Mouse (Mus musculus) heart, embryonic 11.5 days (tissue): Measurements from ENCODE around the gene Pik3cg. TPM values are rescaled to one million over a fixed set of nuclear protein-coding genes. Genes with fewer than 3 reads are reported as not detected.

ENCODE experiments used
- ATAC-seq: fragments of 200-750 bp; cut with Nextera tagmentation; replicated peaks from 2 replicates; pipeline ENCODE4 v1.8.0; 2017; ENCODE audit warnings: moderate library complexity; ENCODE audit not compliant: insufficient number of reproducible peaks, low FRiP score, low TSS enrichment
- H3K27ac ChIP-seq: fragments of 300-500 bp; sonication (generic); 2 replicates; pipeline ENCODE4 v1.5.1; 2014; ENCODE audit warnings: mild to moderate bottlenecking, low read depth, low read length
- H3K27me3 ChIP-seq: fragments of 300-500 bp; sonication (generic); 2 replicates; pipeline ENCODE4 v1.6.1; 2014; ENCODE audit warnings: mild to moderate bottlenecking, low read length, mixed read lengths; ENCODE audit not compliant: control insufficient read depth, insufficient read depth
- H3K36me3 ChIP-seq: fragments of 300-500 bp; sonication (generic); 2 replicates; pipeline ENCODE4 v1.6.1; 2014; ENCODE audit warnings: mild to moderate bottlenecking, low read length, moderate library complexity, mixed read lengths; ENCODE audit not compliant: control insufficient read depth, insufficient read depth
- H3K4me1 ChIP-seq: fragments of 300-500 bp; sonication (generic); 2 replicates; pipeline ENCODE4 v1.6.1; 2014; ENCODE audit warnings: low read length; ENCODE audit not compliant: control insufficient read depth, insufficient read depth
- H3K4me2 ChIP-seq: fragments of 300-500 bp; sonication (generic); 2 replicates; pipeline ENCODE4 v1.6.1; 2014; ENCODE audit warnings: mild to moderate bottlenecking, moderate library complexity
- H3K4me3 ChIP-seq: fragments of 300-500 bp; sonication (generic); 2 replicates; pipeline ENCODE4 v1.5.1; 2014; ENCODE audit warnings: low read depth, low read length
- H3K9ac ChIP-seq: fragments of 300-500 bp; sonication (generic); 2 replicates; pipeline ENCODE4 v1.6.1; 2014; ENCODE audit warnings: mild to moderate bottlenecking, low read depth, low read length, moderate library complexity
- H3K9me3 ChIP-seq: fragments of 300-500 bp; sonication (generic); replicated peaks from 2 replicates; pipeline ENCODE4 v1.6.1; 2016; ENCODE audit warnings: low read length; ENCODE audit not compliant: control insufficient read depth
- WGBS: fragments of 180-500 bp; shearing (Covaris S2); extraction: QIAGEN DNeasy Blood & Tissue Kit; methylation state at CpG from one replicate; pipeline ENCODE4 v1.1.7; 2014; ENCODE audit not compliant: insufficient replicate concordance; 5-methylcytosine and 5-hydroxymethylcytosine counted together
- polyA plus RNA-seq: library from polyadenylated mRNA; unstranded; fragments of >200 nt; fragmentation: Nextera tagmentation; extraction: Ambion mirVana; gene quantifications from 2 replicates; pipeline ENCODE4 v1.2.1, GENCODE M21; 2014

Pik3cg gene
- polyA plus RNA-seq, 1 experiment from 2014 or later, result 1.5 TPM

DNA sequence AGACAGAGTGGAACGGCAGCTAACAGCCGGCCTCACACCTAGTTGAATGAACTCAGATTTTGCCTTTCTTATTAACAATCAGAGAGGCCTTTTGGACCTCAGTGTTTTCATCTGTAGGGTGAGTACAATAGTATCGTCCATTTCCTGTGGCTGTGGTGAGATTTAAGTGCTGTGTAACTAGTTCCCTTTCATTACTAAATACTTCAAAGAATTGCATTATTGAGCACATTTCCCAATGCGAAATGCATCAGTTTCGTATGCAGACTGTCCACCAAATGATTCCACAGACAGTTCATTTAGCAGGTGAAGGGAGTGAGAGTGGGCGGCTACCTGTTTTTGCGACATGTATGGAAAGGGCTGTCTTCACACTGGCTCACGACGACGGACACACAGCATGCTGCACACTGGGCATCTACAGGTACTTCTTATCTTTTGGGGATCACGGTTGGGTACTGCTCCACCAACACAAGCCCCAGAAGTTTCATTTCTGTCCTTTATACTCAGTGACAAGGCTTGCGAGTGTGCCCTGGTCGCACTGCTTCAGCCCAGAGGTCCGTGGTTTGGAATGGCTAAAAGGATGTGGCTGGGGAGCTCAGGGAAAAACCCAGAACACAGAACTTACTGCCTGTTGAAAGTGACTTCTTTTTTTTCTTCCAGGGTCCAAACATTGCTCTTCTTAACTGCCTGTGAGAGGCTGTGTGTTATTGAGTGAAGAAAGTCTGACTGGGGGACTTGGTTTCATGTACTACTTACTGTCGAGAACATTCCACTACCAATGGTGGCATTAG, 25.6 kb downstream of the Pik3cg start:
- no peaks in the 10 kb centered on the region for H3K27me3 ChIP-seq
- WGBS, result 81% methylated on average over 15 of the region's 15 CpGs

DNA sequence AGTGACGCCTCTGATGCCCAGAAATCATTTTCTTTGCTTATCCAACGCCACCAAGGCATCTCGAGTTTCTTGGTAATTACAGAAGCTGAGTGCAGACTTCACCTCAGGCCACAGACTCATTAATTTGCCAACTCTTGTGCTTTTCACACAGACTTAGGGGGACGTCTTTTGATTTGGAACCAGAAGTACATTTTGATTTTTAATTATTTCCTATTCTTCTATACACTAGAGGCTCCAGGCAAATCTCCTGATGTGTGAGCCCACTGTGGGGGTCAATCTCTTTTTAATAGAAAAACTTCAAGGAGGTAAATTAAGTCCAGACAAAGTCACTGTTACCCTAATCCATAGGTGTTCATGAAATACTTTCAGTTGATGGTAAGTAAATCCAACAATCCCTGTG, 26.6 kb downstream of the Pik3cg start:
- H3K36me3 ChIP-seq, result no peaks in the 10 kb centered on the region
- no peak overlapping the region for H3K4me2 ChIP-seq
- no peak overlapping the region for H3K27ac ChIP-seq
- no peak for ATAC-seq
- H3K4me1 ChIP-seq, result no peaks in the 10 kb centered on the region
- H3K4me3 ChIP-seq, result no peak overlapping the region
- 68% methylated on average over 4 of the region's 4 CpGs for WGBS
- no peaks in the 10 kb centered on the region for H3K27me3 ChIP-seq
- no peak overlapping the region for H3K9ac ChIP-seq
- no peaks in the 10 kb centered on the region for H3K9me3 ChIP-seq

More for the DNA sequence above, 25.6 kb downstream of the Pik3cg start:
- no peak overlapping the region for H3K9ac ChIP-seq
- H3K9me3 ChIP-seq, result no peaks in the 10 kb centered on the region
- no peak for ATAC-seq
- no peak overlapping the region for H3K27ac ChIP-seq
- H3K36me3 ChIP-seq, result no peaks in the 10 kb centered on the region
- no peak overlapping the region for H3K4me2 ChIP-seq
- no peaks in the 10 kb centered on the region for H3K4me1 ChIP-seq
- H3K4me3 ChIP-seq, result no peak overlapping the region

DNA sequence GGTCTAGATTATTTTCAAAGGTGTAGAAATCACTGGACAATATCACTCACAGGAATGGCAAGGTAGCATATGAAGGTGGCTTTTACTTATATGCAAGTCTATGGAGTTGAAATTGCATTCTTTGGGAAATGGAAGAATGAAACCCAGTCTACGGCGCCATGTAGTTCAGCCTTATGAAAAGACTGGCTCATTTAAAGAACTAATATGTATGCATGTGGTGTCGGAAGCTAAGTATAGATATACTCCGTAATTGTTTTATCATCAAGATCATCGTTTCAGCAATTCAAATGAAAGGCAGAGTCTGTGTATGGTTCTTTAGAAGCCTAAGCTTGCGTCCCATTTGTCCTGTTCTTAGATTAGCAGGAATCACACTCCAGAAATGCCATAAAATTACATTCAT, 34.0 kb downstream of the Pik3cg start:
- no peak overlapping the region for H3K27ac ChIP-seq
- H3K4me3 ChIP-seq, result no peak overlapping the region
- 87% methylated on average over 6 of the region's 6 CpGs for WGBS
- H3K9ac ChIP-seq, result no peak overlapping the region
- no peaks in the 10 kb centered on the region for H3K27me3 ChIP-seq
- no peaks in the 10 kb centered on the region for H3K36me3 ChIP-seq
- H3K9me3 ChIP-seq, result no peaks in the 10 kb centered on the region
- no peak overlapping the region for H3K4me2 ChIP-seq
- no peaks in the 10 kb centered on the region for H3K4me1 ChIP-seq
- no peak for ATAC-seq

DNA sequence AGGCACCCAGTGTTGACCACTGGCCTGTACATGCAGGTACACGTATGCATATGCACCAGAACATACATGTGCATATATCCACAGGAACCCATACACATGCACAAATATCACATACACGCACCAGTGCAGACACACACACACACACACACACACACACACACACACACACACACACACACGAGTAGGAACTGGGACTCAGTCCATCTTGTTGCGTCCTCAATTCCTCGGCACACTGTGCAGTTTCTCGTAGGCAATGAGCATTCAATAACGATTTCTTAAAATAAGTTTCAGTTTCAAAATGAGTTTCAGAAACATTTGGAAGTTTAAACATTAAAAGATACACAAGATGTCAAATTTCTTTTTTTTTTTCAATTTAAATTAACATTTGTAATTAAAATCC, 35.6 kb downstream of the Pik3cg start:
- Histone ChIP-seq H3K27ac (no peak overlapping the region), H3K4me2 (no peak overlapping the region), H3K9ac (no peak overlapping the region), H3K9me3 (no peaks in the 10 kb centered on the region), H3K4me1 (no peaks in the 10 kb centered on the region), H3K27me3 (no peaks in the 10 kb centered on the region), H3K4me3 (no peak overlapping the region), H3K36me3 (no peaks in the 10 kb centered on the region)
- WGBS, result 83% methylated on average over 7 of the region's 7 CpGs
- ATAC-seq, result no peak

DNA sequence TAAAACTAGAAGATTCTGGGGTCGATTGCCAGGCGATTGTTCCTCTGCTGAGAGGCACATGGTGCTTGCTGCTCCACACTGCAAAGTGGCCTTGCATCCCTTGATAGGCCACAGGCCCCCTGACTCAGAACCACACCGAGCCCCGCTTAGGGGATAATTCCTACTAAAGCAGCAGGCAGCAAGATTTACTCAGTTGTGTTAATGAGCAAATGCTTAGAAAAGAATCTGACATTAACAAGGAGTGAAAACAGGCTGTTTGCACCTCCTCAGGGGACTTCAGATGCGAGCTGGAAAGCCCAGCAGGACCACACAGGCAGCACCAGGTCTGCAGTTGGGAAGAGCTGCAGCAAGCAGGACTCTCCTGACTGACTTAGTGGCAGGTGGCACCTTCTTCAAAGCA, 39.3 kb downstream of the Pik3cg start:
- no peaks in the 10 kb centered on the region for H3K27me3 ChIP-seq
- 21% methylated on average over 5 of the region's 5 CpGs for WGBS
- H3K36me3 ChIP-seq, result no peaks in the 10 kb centered on the region
- no peak overlapping the region for H3K4me3 ChIP-seq
- H3K9me3 ChIP-seq, result no peaks in the 10 kb centered on the region
- H3K27ac ChIP-seq, result no peak overlapping the region
- H3K4me2 ChIP-seq, result no peak overlapping the region
- H3K9ac ChIP-seq, result no peak overlapping the region
- H3K4me1 ChIP-seq, result no peaks in the 10 kb centered on the region
- ATAC-seq, result no peak

DNA sequence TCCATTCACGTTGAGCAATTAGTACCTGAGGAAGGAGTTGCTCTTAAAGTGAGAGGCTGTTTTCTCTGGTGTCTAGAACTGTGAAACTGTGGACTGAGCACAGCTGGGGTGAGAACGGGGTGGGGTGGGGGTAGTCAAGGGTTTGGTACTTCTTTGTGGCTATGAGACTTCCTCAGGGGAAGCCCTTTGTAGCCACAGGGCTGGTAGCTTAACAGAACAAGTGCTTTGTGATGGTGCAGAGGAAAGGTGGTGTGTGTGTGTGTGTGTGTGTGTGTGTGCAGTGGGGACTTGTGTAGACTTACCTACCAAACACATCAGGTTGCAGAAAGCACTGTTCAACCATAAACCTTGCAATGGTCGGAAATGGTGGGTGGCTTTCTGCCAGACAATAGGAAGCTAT, 39.7 kb downstream of the Pik3cg start:
- no peak for ATAC-seq
- Histone ChIP-seq H3K4me2 (no peak overlapping the region), H3K9me3 (no peaks in the 10 kb centered on the region), H3K27ac (no peak overlapping the region), H3K9ac (no peak overlapping the region), H3K36me3 (no peaks in the 10 kb centered on the region), H3K27me3 (no peaks in the 10 kb centered on the region), H3K4me3 (no peak overlapping the region), H3K4me1 (no peaks in the 10 kb centered on the region)
- 24% methylated on average over 3 of the region's 3 CpGs for WGBS

DNA sequence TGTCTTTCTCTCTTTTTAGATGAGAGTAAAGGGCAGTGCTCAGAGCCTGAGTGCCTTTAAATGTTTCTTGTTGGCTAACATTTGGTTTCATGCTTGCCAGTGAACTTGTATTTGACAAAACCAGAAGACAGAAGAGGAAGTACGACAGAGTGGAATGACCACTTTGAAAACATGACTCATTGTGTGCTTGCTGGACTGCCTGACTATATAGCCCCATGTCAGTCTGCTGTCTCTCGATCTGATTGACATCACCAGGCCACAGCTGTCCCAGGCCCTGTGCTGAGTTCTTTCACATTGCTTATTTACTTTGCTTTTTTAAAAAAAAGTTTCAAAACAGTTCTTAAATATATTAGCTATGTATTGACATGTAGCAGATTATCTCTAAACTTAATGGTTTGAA, 44.8 kb downstream of the Pik3cg start:
- Histone ChIP-seq H3K4me2 (no peak overlapping the region), H3K9ac (no peak overlapping the region), H3K27ac (no peak overlapping the region), H3K4me3 (no peak overlapping the region), H3K9me3 (no peaks in the 10 kb centered on the region), H3K4me1 (no peaks in the 10 kb centered on the region), H3K27me3 (no peaks in the 10 kb centered on the region), H3K36me3 (no peaks in the 10 kb centered on the region)
- 67% methylated on average over 2 of the region's 2 CpGs for WGBS
- ATAC-seq, result no peak

DNA sequence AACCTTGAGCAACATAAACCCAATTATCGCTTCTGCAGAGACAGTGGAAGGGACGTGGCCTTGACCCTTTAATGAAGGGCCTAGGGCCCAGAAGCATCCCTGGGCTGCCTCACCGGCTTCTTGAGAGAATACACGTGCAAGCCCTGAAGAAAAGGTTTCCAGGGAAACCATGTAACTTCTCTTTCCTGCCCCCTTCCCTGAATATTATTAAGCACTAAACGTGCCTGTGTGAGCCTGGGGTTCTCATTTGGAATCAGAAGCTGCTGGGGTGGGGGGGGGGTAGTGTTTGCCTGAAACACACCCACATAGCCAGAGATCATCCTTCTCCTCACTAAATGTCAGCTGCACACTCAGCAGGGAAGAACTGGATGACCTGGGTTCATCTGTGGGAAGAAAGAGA, 49.7 kb downstream of the Pik3cg start:
- WGBS, result 75% methylated on average over 5 of the region's 5 CpGs
- H3K27ac ChIP-seq, result no peak overlapping the region
- no peak overlapping the region for H3K9ac ChIP-seq
- no peaks in the 10 kb centered on the region for H3K36me3 ChIP-seq
- H3K9me3 ChIP-seq, result no peaks in the 10 kb centered on the region
- no peak overlapping the region for H3K4me3 ChIP-seq
- no peaks in the 10 kb centered on the region for H3K4me1 ChIP-seq
- H3K27me3 ChIP-seq, result no peaks in the 10 kb centered on the region
- H3K4me2 ChIP-seq, result no peak overlapping the region
- no peak for ATAC-seq

DNA sequence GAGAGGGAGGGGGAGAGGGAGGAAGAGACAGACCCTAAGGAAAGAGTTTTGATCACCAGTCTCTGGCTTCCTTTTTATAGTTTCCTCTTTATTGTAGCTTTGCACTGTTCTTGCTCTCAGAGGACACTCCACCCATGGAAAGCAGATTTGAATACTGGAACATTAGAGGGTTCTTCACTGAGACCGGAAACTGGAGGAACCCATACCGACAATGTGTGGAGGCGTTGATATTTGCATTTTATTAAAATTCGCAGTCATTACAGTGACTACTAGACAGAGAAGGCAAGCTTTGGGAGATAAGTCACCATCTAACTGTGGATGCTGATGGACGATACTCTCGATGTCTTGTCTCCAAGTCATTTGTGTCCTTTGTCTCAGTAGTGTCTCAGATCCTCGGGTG, 61.9 kb downstream of the Pik3cg start:
- 84% methylated on average over 7 of the region's 7 CpGs for WGBS
- no peak overlapping the region for H3K4me3 ChIP-seq

More for the DNA sequence above, 61.9 kb downstream of the Pik3cg start:
- H3K36me3 ChIP-seq, result no peaks in the 10 kb centered on the region
- H3K27me3 ChIP-seq, result no peaks in the 10 kb centered on the region
- peaks cover 4% of the 10 kb centered on the region; the same call in 1 of the 2 replicates for H3K4me1 ChIP-seq
- no peak overlapping the region for H3K4me2 ChIP-seq
- H3K9me3 ChIP-seq, result no peaks in the 10 kb centered on the region
- no peak overlapping the region for H3K27ac ChIP-seq
- H3K9ac ChIP-seq, result no peak overlapping the region
- ATAC-seq, result no peak
